Mouse (Mus musculus) adrenal gland, adult 2 months (tissue): ENCODE measurements at regions not wholly inside any gene's neighbourhood (a gene's known extent, or its start where the extent isn't known, plus 50 kb on each side); places are given as distances from the start of the nearest gene placed in this dataset.

ENCODE experiments used
- DNase-seq: peaks from one replicate; pipeline ENCODE4 v3.0.0; 2021

DNA sequence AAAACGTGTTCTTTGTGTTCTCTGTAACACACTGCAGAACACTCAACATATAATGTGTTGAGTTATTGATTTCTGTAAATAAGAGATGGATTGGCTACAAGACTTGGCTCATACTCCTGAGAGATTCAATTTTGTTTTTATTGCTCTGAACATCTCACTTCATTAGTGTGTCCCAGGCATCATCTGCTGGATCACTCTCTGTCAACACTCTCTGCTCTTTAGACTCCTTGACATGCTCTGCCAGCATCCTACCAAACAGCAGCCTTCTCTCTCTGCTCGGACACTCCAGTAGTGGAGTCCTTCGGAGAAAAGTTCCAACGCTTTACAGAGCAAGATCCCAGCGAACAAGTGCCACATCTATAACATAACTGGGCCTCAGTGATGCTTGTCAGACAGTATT, 235.1 kb upstream of the Lcorl start:
- DNase-seq = no peak

DNA sequence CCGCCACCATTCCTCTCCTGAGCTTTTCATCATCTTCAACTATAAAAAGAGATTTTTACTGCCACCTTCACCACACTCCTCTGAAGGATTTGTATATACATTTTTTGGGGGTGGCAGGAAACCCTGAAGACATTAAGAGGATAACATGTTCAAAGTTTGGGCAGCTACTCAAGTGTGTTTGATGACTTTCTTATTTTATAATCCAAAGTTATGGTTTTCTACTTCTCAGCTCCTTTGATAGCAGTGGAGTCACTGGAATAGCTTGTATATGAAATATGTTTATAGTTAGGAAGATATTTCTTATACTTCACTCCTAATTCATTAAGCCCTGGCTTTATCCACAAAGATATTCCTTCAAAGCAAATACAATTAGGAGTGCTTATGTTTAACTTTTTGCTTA, 229.5 kb upstream of the Lcorl start:
- no peak for DNase-seq

DNA sequence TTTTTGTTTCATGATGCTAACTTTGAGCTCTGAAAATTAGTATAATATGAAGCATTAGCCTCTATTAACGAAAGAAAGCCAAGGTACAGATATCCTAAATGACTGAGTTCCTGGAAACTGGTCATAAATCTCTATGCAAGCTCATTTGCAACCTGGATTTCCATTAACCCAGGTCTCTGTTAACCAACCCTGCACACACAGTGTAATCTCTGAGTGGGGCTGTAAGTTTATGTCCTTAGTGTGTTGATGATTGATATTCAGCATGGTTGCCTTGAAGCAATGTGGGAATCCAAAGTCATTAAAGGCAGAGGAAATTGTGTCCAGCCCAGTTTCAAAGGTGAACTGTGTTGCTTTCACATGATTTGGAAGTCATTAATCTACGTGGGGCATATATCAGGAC, 225.9 kb upstream of the Lcorl start:
- DNase-seq = no peak

DNA sequence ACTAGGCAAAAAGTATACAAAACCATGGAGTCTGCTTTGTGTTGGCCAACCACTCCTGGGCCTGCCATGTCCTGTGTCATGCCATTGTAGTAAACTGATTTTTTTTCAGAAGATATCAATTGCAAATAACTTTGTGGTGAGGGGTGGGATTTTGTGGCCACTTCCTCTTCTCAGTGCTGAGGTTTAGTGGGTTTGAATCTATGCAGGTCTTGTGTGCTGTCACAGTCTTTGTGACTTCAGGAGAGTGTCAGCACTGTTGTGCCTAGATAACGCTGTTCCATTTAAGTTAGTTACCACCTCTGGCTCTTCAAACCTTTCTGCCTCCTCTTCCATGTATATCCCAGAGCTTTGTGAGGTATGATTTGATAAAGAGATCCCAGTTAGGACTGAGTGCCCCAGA, 216.3 kb upstream of the Lcorl start:
- DNase-seq = no peak

DNA sequence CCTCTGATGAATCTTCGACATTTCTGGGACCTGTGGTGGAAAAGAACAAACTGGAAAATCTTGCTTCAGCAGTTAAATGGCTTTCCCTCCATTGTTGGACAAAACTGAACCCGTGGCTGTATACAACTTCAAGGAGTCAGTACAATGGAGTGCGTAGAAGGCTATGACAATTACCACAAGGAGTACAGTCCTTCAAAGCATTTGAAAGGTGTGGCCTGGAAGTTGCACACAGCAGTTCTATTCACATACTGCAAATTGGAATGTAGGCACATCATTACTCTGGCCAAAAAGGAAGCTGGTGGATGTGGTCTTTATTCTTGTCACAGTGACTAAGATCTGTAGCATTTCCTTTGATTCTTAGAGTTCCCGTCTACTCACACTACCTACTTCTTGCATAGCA, 215.7 kb upstream of the Lcorl start:
- DNase-seq = no peak

DNA sequence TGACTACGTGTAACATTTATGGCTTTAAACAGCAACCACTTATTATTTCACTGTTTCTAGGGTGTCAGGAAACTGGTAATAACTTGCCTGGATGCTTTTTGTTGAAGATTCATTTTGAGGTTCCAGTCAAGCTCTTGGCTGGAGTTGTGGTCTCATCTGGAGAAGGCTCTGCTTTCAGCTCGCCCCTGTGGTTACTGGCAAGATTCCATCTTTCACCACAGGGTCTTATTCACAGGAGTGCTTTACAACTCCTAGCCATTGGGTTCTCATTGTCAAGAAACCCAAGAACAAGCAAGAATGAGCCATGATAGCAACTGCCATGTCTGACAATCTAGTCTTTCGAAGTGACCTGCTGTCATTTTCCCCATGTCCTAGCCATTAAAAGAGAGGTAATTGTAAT, 202.5 kb upstream of the Lcorl start:
- DNase-seq = no peak

DNA sequence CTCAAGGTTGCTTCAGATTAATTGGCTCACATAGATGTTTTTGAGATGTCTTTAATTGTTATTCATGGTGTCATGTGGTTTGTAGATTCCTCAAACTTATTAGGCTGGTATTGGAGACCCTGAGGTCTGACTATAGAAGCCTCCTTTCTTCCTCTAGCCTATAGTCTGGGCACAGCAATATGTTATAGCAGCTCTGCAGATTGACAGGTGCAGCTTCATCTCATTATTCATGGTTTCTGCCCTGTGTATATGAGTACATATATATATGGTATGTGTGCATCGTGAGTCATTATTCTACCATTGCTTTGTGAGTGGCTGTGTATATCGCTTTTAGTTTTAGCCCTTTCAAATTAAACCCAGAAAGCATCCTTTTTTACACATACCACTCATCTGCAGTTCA, 197.4 kb upstream of the Lcorl start:
- no peak for DNase-seq

DNA sequence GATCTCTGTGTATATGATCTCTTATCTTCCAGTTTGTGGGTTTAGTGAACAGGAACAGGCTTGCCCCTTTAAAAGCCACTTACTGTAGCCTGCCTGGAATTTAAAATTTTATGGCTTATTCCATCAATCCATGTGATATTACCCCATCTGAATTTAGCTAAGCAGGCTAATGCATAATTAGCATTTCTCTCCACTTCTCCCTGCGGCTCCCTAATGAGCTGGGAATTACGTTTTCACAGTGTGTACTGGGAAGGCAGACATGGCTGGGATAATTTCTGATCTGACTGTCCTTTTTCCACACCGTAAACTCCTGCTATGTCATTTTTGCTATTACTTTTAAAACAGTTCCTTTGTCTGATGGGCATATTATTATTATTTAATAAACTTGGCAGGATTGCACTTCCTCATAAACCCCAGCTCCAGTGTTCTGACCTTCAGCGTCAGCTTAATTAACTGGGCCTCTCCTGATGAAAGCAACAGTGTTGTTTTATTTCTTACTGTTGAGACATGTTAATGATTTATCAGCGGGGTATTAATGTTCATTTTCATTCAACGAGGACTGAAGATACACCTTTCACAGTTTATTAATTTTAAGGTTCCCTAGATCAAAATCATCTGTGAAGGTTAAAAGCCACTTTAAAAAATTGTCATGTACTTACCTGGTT, 185.4 kb upstream of the Lcorl start:
- DNase-seq = no peak

DNA sequence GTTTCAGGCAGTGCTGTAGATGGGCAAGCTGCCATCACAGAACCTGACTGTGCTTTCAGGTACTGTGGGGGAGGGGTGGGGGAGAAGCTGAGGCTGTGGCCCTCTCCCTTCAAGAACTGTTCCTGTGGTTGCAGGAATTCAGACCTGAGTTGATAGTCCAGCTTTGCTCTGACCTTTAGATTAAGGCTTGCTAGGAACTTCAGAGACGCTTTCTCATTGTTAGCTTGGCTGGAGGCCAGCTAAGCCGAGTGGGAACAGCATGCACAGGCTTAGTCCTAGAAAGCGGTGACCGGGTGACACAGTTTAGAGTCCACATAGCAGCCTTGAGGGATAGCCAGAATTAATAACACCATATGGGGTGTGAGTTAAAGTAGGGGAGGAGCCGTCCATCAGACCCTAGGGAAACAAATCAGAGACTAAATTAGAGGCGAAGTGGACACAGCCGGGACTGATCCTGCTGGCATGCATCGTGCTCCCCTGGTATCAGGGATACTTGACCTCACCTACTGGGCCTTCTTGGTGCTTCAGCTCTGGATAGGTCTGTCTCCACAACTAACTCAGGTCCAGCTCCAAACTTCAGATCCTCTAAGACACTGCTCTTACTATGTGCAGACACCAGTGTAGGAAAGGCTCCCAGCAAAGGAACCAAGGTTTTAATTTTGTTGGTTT, 175.7 kb upstream of the Lcorl start:
- DNase-seq = peak; percentile 66

DNA sequence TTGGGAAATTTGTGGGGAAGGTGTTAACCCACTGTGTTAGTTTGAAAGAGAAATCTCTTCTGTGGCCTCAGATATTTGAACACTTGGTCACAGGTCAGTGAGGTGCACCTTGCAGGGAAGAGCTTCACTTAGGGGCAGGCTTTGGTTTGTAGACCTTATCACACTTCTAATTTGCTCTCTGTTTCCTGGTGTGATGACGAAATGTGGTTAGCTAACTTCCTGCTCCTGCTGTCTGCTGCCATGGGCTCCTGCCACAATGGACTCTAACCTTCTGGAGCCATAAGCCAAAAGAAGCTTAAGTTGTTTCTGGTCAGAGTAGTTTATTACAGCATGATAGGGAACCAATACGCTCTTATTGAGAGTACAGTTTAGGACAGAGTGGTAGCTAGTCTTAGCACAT, 174.8 kb upstream of the Lcorl start:
- DNase-seq = no peak

DNA sequence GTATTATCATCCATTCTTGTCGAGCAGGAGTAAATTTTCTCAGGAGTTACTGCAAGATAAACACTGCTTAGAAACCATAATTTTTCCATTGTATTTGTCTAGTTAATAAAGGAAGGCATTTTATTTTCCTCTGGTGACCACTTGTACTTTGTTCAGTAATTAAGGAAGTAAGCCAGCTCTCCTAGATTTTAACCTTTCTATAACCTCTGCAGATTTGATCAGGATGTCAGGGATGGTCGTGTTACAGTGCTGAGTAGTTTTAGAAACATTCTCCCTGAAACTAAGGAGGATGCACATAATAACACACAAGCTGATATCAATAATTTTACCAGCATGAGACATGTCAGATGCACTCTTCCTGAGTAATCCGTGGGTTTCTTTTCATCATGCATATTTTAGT, 166.7 kb upstream of the Lcorl start:
- DNase-seq = no peak

DNA sequence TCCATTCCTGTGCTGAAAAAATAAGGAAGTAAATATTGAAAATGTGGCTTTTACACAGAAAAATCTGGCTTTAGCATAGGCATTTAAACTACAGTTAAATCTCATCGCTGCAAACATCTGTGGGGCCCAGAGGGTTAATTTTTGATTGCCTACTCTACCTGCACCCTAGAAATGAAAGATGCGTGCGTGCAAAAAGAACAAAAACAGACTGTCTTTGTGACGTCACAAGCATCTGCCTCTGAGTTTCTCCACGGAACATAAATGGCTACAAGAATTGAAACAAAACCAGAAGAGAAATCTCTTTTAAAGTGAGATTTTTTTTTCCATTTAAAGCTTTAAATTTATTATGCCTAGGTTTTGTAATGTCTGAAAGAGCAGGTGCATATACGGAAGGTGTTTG, 166.0 kb upstream of the Lcorl start:
- no peak for DNase-seq

DNA sequence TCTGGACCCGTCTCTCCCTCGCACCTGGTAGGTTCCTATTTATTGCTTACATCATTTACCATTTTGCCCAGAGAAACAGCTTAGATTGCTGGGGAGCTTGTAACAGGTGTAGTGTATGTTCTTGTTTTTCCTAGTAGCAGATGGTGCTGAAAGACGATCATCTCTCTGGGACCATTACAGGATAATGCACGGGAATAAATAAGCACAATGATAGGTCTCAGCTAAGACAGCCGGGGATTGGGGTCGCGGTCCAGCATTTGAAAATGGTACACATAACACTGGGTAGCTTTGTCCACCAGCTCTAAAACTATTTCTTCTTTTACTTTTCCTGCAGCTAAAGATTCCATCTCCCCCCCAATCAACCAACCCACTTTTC, 164.6 kb upstream of the Lcorl start:
- DNase-seq = no peak

DNA sequence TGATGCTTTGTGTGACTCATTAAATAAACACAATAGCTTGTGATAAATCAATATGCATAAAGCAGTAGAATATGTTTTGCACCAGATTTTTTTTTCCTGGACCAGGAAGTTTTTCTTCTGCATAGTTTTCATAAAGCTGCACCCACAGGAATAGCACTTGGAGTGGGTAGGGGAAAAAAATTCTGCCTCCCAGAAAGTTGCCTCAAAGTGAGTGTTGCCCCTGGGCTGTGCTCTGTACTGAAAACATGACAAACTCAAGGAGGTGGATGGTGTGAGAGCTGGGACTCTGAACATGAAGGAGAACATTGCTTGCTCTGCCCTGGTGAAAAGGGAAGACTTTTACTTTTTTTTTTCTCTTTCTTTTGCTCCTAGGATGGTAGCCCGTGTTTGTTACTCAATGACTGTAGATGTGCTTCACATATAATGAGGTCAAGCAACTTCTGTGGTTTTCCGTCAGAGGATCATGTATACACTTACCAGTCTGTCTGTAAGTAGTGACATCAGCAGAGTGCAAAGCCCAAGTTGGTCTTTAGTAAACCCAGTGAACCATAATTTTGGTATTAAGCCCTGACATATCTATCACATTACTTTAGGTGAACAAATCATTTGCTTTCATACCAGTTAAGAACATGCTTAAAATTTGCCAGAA, 164.1 kb upstream of the Lcorl start:
- DNase-seq = no peak

DNA sequence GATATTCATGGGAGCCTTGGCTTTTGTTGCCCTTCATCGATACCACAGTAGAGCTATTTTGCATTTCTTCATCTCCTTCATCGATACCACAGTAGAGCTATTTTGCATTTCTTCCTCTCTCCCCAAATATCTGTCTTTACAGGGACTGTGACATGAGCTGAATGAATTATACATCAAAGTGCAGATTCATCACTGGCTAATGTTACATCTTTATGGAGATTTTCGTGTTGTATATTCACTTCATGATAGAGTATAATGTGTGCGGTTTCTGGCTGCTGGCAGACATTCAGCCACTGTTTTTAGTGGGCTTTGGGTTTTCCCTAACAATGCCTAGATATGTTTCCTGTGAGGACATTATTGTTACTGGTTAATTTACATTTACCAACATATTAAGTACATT, 162.8 kb upstream of the Lcorl start:
- DNase-seq = no peak

DNA sequence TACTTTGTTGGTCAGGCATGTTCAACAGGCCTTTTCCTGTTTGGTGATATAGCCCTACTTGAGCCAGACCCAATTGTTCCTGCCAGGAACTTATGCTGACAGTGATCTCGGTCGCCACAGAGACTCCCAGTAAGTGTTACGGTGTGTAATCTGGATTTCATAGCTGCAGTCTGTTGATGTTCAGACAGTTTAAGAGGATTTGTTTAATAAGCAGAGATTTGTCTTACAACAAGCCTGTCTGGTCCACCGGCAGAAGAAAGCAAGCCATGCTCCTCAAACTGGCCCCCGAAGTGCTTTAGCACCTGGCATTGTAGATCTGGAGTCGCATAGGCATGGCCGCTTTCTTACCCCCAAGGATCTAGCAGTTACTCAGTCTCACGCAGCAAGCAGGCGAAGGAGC, 150.0 kb upstream of the Lcorl start:
- no peak for DNase-seq

DNA sequence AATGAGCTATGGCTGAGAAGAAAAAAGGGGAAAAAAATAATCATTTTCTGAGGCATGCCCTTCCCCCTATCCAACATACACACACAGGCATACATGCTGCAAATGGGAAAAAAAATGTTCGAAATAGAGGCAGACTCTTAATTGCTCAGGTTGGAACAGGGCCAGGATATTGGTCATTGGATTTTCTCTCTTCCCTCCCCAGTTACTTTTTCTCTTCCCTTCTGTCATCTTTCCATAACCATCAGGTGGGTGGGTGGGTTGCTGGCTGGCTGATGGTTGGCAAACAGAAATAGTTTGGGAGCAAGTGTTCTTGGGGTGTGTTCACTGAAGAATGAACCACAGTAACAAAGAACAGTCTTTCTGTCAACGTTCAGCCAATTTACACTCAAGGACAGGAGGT, 149.3 kb upstream of the Lcorl start:
- no peak for DNase-seq

DNA sequence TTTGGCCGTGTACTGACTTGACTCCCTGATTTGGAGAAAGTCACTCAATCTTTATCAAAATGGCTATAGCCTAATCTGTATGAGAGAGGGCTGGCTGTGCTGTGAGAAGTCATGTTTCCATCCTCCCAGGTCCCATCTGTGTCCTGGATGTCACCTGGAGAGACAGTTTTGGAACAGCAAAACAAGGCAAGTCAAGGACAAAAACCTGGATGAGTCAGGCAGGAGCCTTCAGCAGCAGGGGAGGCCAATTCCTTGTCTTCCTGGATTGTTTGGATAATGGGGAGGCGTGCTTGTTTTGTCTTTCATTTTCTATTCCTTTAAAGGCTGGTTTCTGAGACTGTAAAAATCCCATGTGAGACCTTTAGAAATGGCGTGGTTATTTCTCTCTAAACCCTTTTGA, 148.8 kb upstream of the Lcorl start:
- no peak for DNase-seq

DNA sequence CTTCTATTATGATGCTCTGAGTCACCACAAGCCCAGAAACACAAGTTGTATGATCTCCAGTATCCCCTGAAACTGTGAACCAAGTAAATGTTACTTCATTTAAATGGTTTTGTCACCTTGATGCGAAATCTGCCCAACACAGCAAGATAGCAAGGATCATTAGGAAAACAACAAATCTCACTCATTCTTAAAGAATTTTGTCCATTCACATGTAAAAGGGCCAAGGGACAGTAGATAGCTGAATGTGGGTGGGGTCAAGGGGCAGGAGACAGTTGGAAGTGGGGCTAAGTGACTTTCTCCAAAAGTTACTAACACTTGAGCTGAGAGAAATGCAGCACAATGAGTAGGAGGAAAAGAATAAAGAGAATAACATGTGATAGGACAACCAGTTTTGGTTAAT, 148.2 kb upstream of the Lcorl start:
- DNase-seq = no peak

DNA sequence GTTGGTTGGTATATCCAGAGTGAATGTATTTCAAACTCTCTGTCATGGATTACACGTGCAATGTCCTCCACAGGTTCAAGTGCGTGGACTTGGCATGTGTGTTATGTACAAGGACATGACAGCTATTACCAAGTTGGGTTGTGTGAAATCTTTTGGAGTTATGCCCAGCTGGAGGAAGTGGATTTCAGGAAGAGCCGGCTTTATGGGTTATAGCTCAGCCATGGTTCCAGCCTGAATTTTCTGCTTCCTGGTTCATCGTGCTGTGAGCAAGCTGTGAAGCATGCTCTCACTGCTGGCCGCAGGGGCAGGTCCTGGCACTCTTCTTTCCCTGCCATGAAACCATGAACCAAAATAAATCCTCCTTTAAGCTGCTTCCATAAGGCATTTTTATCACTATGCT, 144.6 kb upstream of the Lcorl start:
- no peak for DNase-seq

DNA sequence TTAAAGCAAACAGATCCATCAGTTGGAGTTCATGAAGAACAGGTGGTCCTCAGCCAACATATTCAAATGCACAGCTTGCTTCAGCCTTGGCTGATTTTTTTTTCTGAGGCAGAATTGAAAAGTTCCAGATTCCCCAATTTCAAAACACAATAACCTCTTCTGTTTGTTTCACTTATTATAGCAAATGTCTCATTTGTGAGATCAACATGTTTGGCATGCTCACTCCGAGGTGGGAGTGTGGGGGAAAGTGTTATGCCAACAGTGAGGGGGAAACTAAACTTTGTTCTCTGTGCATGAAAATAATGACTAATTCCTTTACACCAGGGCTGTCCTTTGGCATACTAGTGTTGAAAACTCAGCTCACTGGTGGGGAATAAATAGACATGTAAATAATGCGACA, 100.4 kb upstream of the Lcorl start:
- no peak for DNase-seq

DNA sequence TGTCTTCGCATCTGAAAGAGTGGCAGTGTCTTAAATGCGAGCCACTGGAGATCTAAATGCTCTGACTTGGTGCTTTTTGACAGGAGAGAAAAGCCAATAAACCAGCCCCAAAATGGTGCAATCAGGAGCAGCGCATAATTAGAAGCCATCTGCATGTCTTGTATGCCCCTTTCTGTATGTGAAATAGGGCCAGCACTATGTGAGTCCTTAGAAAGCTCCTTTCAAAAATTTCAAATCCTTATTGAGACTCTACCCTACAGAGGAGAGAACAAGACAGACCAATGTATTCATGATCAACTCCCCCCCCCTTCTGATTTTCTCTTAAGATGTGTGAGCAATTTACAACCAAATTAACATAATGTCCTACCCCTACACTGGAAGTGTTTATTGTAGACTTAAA, 86.6 kb upstream of the Lcorl start:
- no peak for DNase-seq

DNA sequence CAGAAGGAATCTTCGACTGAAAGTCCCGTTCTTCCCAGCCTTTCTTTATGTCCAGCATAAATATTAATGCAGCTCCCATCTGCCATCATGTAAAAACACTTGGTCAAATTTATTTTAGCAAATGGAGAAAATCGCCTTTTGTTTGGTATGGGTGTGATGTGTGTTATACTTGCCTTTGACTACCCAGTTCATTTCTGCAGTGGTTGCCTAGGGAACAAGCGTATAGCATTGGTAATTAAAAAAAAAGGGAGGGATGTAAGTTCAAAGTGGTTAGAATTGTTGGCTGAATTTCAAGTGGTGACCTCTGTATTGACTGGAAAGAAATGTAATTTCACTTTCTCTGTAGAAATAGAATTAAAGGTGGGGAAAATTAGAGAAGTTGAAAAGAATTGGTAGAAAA, 75.6 kb upstream of the Lcorl start:
- DNase-seq = no peak

DNA sequence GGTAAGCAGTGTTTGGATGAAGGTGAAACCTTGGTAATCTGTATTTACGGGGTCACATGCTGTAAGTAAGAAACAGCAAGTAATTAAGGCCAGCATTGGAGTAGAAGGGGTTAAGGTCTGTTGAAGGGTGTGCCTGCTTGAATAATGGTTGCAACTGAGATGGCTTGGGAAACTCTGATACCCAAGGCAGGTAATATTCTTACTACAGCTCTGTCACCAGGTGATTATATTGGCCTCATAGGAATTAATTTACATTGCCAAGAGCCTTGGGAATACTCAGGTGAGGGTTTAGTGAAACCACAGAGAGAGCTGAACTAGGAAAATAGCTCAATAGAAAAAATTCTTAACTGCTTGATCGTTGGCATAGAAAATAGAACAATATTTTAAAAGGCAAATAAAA, 73.8 kb upstream of the Lcorl start:
- DNase-seq = no peak
